Mouse (Mus musculus) cerebellum, adult 9-10 months (tissue): ENCODE results near the gene Trmt1l.

Source experiments
- DNase-seq: peaks from one replicate; pipeline ENCODE4 v3.0.0; 2022

Trmt1l gene

GRCm38 (mm10) chr1:151495635-151496285 lies 67.4 kb downstream of the Trmt1l start:
- no peak for DNase-seq

DNA sequence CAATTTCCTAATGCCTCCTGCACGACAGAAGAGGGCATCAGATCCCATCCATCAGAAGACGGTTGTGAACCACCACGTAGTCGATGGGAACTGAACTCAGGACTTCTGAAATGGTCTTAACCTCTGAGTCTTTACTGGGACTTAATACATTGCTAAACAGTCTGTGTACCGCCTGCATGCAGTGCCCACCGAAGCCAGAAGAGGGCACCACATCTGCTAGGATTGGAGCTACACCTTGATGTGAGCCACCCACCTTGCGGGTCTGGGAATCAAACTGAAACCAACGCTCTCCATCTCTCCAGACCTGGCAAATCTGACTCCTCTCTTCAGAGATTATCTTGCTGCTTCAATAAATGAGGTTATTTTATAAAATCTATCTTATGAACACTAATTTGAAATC lies 68.7 kb downstream of the Trmt1l start:
- DNase-seq = peak; percentile 21

DNA sequence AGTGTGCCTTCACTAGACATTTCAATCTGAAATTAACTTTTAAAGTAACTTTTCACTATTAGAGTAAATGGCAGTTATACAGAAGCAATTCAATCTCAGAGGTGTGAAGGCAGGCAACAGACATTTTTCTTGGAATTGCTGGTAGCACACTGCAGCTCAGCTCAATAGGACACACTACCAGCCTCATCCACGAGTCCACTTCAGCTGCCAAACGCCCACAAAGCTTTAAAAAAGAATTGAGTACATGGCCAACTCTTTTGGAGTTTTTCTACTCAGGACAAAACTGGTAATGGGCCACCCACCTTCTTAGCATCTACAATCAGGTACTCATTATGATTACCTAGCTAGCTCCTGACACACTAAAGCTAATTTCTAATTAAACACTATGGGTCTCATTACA lies 69.6 kb downstream of the Trmt1l start:
- DNase-seq = no peak

DNA sequence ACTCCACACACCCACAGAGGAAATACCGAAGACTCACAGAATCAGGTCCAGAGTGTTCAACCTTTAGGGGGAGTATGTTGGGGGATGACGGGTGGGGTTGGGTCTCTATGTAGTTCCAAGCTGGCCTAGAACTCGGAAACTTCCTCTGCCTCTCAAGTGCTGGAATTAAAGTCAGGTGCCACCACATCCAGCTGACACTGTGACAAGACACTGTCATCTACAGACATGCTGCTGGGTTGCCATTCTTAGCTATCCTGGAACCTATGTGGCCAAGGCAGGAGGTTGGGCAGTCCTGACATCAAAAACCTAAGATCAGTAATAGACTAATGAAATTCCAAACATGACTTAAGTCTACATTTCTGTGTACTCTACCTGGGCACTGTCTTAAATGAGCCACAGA lies 70.0 kb downstream of the Trmt1l start:
- no peak for DNase-seq

GRCm38 (mm10) chr1:151499815-151500501 lies 71.6 kb downstream of the Trmt1l start:
- DNase-seq = peak; percentile 45

GRCm38 (mm10) chr1:151500531-151501361 lies 72.4 kb downstream of the Trmt1l start, which contains the start of gene Rnf2:
Gene Rnf2 (minus strand): TSS chr1:151500955.
- DNase-seq = peak; percentile 82
